Mouse (Mus musculus) lung, adult 18-20 months (tissue): ENCODE measurements around the gene Nrf1.

Experiments
- DNase-seq, 2 experiments: peaks; one replicate each; pipeline ENCODE4 v3.0.0; 2022; ENCODE audit warnings: mixed read lengths in 2 of 2

Nrf1 gene

DNA sequence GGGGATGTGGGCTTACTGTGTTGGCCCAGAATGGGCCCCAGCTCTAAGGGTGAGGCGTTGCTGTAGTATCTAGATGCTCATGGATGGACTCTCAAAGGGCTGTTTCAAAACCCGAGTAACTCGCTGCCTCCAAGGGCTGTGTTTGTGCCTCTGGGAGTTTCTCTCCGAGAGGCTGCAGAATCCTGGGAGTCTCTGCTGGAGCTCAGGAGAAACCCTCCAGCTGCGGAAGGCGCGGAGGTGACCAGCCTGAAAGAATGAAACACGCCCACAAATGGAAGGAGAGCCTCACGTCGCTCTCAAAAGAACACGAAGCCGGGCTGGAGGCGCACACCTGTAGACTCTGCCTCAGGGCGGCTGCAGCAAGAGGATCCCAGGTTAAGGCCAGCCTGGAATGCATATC, 129.5 kb downstream of the Nrf1 start:
- no peak for DNase-seq

DNA sequence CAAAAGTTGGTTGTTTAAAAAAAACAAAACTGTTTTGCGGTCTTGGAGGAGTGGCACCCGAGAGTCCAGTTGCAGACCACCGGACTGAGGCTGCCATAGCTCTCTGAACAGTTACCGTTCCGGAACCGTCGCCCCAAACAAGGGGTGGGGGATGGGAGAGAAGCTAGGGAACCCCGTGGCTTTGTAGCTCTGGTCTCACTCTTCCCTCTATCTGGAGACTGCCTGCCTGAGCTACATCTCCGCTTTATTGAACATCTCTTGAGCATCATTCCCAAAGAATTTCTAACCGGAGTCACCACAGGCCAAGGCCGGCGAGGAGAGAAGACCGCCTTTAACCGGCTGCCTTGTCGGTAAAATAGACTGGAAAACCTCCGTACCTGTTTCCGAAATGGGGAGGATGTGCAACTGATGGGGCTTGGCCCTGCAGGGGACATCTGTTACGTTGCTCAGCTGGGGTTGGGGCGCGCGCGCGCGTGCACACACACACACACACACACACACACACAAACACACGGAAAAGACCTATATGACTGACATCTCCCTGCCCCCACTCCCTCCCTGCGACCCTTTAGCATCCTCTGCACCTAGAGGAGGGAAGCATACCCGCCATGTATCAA, 130.3 kb downstream of the Nrf1 start:
- no peak for DNase-seq

DNA sequence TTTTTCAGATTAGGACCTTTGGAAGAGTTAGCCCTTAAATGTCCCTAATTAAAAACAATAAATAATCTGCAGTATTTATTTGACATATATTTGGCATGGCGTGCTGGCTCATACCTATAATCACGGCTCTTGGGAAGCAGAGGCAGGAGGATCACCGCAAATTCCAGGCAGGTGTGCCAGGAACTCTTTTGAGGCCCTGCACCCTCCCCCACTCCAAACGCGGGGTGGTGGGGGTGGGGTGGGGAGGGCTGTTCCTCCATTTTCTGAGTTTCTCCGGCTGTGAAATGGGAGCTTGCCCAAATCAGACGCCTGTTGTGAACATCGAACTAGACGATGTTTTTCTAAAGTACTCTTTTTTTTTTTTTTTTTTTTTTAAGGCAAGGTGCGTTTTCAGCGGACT, 131.3 kb downstream of the Nrf1 start:
- no peak for DNase-seq

DNA sequence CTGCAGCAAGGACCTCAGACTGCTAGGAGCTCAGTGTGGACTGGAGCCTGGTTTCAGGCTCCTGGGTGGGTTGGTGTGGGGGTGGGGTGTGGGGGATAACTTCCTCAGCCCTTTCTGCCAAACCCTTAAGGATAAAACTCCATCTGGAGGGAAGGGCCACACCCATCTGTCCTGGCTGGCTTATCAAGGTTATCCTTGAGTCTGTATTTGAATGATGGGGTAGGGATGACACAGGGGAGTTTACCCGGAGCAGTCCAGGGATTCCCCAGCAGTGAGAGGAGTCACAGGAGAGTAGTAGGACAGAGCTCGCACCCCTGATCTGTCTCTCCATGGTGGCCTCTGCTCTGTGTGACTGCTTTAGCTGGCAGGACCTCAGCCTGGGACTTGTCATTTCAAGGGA, 132.5 kb downstream of the Nrf1 start:
- DNase-seq, result no peak

DNA sequence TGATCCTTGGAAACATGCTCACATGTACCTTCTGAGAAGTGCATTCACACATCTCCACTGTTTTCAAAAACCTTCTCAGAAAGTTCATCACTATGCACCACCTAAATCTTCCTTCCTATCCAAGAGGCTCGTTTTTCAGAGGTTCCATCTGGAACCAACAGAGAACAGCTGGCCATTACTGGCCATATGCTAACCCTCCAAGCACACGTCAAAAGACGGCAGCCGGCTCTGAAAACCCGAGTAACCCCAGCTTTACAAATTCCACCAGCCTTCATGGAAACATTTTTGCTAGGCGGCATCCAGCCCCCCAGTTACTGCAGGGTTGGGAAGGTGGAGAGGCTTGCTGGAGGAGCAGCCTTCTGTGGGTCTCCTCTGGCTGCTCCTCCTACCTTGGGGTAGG, 134.2 kb downstream of the Nrf1 start:
- no peak for DNase-seq

DNA sequence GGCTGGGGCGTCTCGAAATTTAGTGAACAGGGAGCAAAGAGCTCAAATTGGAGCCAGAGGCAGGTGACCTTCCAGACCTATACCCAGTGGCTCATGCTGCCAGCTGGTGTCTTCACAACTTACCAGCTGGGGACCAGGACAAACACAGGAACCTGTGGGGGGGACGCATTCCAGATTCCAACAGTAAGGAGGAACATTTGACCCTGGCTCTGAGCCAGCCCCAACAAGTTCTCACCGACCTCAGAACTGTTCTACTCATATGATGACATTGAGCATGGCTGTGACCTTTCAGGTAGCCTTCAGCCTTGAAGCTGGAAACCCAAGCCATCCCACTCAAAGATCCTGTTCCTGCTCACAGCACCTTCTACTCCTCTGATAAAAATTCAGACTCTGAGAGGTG, 135.8 kb downstream of the Nrf1 start:
- DNase-seq, result no peak

DNA sequence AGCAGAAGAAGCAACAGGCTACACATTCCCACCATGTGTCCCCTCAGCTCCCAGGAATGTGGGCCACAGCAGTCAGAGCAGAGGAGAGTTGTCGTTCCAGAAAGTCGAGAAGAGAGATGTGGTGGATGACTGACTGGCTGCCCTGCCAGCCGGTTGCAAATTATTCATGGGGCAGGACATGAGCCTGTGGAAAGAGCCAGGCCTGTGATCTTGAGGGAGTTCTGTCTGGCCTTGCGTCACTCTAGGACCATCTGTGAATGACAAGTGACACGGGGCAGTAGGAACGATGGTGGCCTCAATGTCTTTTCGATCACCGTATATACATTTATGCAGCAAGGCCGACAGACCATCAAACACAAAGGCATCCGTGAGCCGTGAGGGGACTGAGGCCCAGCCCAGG, 147.9 kb downstream of the Nrf1 start:
- DNase-seq, result no peak

DNA sequence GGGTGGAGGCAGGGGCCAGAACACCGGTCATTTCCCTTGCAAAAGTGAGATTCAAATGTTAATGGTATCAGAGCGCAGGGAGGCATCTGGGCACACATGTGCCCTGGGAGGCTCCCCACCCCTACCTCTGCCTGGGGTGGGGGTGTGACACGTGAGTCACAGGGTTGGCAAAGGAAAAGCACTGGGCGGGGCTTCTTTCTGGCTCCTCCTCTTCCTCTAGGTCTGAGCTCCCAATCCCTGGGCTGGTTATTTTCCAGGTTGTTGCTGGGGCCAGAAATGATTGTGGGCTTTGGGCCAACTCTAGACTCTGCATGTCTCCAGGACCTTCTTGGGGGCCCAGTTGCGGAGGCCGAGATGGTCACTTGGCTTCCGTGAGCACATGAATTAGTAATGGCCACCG, 148.4 kb downstream of the Nrf1 start:
- DNase-seq, result no peak
